26 mouse cellular contexts compared by ENCODE assay signal in the genomic region with DNA sequence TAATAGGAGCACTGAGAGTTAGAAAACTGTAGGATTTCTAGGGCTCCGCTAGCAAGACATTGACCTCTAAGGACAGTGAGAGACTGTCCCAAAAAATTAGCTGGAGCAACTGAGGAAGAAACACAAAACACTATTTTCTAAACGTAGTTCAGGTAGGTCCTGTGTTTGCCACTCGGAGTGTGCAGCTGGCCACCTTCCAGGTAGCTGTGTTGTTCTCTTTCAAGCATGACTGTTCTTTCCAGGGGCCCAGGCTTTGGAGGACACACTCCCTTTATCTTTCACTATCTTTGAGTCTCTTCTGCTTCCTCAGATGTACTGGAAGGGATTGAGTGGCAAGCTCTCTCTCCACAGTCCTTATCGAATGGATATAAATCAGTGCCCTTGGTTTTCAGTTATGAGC. TPM values are rescaled to one million over a fixed set of nuclear protein-coding genes. Genes with fewer than 3 reads are reported as not detected.
"Had no signal": no experiment of that assay in that cellular context is flagged by ENCODE, and none has a peak within 500 bp of the region (broad histone marks: within the 10 kb centered on the region; RNA-seq: fewer than 3 reads in every experiment).

No protein-coding gene starts in this region.

- H3K4me1 ChIP-seq: liver, embryonic 13.5 days; liver, embryonic 15.5 days had no signal

- H3K4me2 ChIP-seq: heart, embryonic 12.5 days; hindbrain, embryonic 12.5 days; hindbrain, embryonic 14.5 days; intestine, embryonic 15.5 days; limb, embryonic 12.5 days; liver, embryonic 11.5 days; liver, embryonic 13.5 days; liver, embryonic 15.5 days had no signal

- H3K36me3 ChIP-seq: liver, embryonic 13.5 days; liver, embryonic 15.5 days had no signal

- ATAC-seq: hindbrain, embryonic 16.5 days; inflammation-experienced regulatory T-cells, adult 6 months; intestine, embryonic 15.5 days; intestine, postnatal 0 days; liver, postnatal 0 days had no signal

- H3K9ac ChIP-seq: heart, embryonic 12.5 days; hindbrain, embryonic 12.5 days; hindbrain, embryonic 14.5 days; intestine, embryonic 15.5 days; limb, embryonic 12.5 days; liver, embryonic 13.5 days; liver, embryonic 15.5 days; liver, postnatal 0 days had no signal

- DNase-seq: gastrocnemius, adult 2 months; gastrocnemius, postnatal 10 days; gastrocnemius, postnatal 25 days; heart, adult 18-20 months; heart, postnatal 10 days; heart, postnatal 4 days; kidney, postnatal 14 days; liver; liver, embryonic 13.5 days; liver, postnatal 0 days had no signal

- H3K27ac ChIP-seq: gastrocnemius, adult 2 months; heart, embryonic 10.5 days; hindbrain, embryonic 10.5 days; hindbrain, embryonic 12.5 days; hindbrain, embryonic 14.5 days; intestine, embryonic 15.5 days; layer of hippocampus, adult 2 months; left cerebral cortex, adult 2 months; limb, embryonic 10.5 days; limb, embryonic 12.5 days; liver, embryonic 13.5 days; liver, embryonic 15.5 days had no signal

- H3K9me3 ChIP-seq: heart, embryonic 10.5 days; heart, embryonic 12.5 days; hindbrain, embryonic 10.5 days; hindbrain, embryonic 12.5 days; intestine, embryonic 15.5 days; limb, embryonic 10.5 days; limb, embryonic 12.5 days; liver, embryonic 13.5 days; liver, embryonic 15.5 days had no signal

- H3K4me3 ChIP-seq: gastrocnemius, adult 2 months; heart, embryonic 10.5 days; heart, embryonic 12.5 days; hindbrain, embryonic 10.5 days; hindbrain, embryonic 12.5 days; intestine, embryonic 15.5 days; layer of hippocampus, adult 2 months; left cerebral cortex, adult 2 months; limb, embryonic 10.5 days; limb, embryonic 12.5 days; liver, embryonic 13.5 days; liver, embryonic 15.5 days had no signal

RNA-seq across cellular contexts. Expression of gene Ngb, which starts 1.1 kb away (rescaled TPM):
- polyA plus RNA-seq: heart, embryonic 12.5 days; heart, embryonic 16.5 days; inflammation-experienced regulatory T-cells, adult 6 months; liver, embryonic 11.5 days; liver, embryonic 15.5 days; liver, postnatal 0 days had no signal
